Mouse (Mus musculus): ENCODE measurements around the gene Arhgap22.

Gene Arhgap22

DNA sequence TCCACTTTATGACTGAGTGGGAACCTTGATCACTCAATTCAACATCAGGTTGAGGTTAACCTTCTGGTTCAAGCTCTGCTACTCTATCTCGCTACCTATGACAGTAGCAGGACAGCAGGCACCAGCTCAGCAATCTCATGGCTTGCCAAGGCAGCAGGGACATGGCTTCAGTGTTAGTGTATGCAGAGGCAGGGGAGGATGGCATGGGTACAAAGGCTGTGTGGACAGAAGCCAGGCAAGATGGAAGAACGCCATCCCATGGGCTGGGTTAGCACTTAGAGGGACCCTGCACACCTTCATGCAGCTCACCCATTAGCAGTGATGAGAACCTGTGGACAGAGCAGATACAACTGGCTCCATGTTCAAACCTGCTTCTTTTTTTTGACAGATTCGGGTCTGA lies 163.4 kb downstream of the Arhgap22 start:
- no peak for DNase-seq

DNA sequence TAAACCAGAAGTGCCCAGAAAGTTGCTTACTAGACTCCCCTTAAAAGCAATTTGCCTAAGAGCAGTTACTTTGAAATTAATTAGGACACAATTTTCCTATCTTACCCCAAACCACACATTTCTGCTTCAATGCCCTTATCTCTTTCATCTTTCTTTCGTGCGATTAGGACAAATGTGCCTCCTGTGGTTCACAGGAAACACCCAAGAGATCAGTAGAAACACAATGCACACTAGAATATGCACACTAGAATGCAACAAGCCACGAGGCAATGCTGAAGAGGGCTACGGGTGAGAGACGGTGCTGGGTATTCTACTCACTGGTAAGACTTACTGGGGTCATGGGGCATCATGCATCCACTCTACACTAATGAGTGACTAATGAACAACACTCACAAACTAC lies 164.9 kb downstream of the Arhgap22 start:
- DNase-seq, result no peak

DNA sequence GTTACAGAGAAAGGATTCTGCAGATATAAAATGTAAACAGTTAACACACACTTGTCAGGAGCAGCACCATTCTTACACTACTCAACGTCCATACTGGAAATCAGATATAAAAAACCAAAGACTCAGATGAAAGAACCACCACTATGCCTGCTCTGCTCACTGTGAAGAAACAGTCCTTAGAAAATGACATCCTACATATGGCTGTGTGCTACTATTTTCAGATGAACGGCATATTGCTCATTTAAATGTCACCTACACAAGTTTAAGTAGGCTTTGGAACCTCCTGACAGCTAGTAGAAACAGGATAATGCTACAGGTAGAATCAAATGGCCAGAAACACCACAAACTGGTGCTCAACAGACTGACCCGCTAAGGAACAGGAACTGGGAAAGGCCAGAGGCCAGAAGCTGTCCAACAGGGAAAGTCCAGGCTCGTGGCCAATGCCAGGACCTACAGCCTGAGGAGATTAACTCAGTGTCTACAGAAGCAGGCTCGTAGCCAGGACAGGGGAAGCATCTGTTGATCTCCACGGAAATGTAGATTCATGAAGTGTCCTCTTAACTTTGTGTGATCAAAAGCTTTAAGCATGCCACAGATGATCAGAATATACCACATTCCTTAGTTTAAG lies 167.1 kb downstream of the Arhgap22 start:
- no peak for DNase-seq

DNA sequence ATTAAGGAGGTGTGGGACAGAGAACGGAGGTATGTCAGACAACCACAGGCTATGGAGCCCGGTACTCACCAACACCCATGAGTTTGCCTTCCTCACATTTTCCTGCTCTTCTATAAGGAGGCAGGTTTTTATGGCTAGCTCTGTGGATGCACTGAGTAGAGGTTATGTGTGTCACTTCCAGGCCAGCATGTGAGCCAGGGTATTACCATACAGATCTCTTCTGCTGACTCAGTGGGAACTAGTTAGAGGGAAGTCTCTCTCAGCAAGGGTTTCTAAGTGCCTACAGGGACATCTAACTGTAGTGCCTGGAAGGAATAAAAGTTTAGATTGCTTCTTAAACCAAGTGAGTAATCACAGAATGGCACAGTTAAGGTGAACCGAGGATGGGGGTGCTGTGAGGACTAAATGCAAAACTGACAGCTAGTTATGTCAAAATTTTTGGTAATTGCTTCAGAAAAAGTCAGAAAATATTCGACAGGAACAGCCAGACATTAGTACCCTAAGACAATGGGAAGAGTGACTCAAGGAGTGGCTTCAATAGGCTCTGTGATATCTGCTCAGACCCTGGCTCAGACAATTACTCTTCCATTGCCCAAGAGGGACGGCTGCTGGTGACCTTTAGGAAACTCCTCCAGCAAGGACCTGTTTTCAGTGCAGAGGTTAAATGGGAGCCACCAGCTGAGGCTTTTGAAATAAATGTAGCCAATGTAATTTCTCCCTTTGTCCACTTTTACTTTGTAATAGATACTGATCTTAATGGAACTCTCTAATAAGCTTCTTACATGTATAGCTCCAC lies 184.4 kb downstream of the Arhgap22 start:
- DNase-seq, result no peak

DNA sequence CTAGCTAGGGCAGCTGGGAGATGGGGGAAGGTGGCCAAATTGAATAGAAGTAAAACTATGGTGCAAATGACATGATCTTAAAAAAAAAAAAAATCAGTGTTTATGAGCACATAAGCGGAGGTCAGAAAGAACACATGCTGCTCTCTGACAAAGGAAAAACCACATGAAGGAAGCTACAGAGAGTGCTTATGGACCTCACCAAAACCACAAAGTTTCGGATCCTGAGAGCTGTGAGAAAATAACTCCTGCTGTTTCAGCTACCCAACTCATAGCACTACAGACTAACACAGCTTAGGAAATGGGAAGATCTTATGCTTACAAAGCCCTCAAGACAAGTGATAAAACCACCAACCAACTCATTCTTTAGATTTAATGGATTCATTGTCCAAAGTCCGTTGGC lies 186.2 kb downstream of the Arhgap22 start:
- no peak for DNase-seq

DNA sequence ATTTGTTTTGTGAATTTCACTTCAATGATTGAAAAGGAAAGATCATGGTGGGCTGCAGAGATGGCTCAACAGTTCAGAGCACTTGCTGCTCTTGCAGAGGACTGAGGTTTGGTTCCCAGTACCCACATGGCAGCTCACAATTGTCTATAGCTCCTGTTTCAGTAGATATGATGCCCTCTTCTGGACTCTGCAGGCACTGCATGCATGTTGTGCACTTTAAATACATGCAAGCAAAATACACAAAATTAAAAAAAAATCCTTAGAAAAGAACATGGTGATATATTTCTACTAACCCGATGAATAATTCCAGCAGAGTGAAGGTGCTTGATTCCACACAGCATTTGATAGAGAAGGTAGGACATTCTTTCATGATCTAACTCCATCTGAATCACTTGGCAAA lies 188.5 kb downstream of the Arhgap22 start:
- peak; percentile 38 to 42 for DNase-seq

DNA sequence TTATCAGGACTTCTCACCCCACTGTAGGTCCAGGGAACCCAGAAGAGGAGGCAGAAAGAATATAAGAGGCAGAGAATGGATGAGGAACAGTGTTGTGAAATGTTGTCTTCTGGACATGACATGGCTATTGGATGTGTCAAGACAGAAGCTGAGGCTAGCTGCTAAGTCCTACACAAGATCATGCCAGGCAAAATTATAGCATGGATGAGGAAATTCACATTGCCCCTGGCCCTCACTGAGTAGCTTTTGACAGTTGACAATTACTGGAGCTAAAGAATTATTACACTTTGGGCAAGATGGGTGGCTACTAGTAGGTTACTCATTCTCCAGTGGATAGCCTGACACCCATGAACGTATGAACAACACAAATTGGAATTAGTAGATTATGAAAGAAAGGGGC lies 201.9 kb downstream of the Arhgap22 start:
- DNase-seq, result no peak

DNA sequence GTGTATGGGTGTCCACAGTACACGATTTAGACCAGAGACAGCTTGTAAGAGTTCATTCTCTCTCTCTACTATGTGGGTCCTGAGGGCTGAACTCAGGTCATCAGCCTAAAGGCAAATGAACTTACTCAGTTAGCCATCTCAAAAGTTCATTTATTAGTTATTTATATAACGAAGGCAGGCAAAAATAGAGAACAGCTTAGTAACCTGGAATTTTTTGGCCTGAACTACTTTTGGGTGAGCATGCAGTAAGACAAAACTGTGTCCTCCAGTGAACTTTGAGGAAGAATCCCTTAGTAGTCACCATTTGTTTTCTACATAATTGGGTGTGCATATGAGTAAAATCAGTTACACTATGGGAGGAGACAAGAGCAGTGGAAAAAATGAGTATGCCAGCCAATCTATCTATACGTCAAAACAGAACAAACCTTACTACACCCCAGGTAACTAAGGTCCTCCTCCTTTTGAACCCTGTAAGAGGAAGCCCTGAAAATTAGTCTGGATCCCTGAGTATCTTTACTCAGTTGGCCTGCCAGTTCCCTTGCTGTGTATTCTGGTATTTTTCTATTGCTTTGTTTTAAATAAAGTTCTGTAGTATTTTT lies 204.6 kb downstream of the Arhgap22 start:
- no peak for DNase-seq

Data from B cell, adult 2 months (primary cell).